Mouse (Mus musculus) small intestine, adult 2 months (tissue): ENCODE data around the gene Slc23a3. TPM values are rescaled to one million over a fixed set of nuclear protein-coding genes. Genes with fewer than 3 reads are reported as not detected.

Source experiments
- H3K27ac ChIP-seq: fragments of 200-500 bp; 2 replicates; pipeline ENCODE4 v1.5.1; 2012; ENCODE audit warnings: low read depth, low read length, control low read depth, inconsistent platforms; ENCODE audit not compliant: insufficient read depth
- H3K27me3 ChIP-seq: fragments of 200-500 bp; 2 replicates; pipeline ENCODE4 v1.6.1; 2012; ENCODE audit warnings: mild to moderate bottlenecking, moderate library complexity, low read length, inconsistent platforms; ENCODE audit not compliant: control insufficient read depth, insufficient read depth
- H3K36me3 ChIP-seq: fragments of 200-500 bp; 2 replicates; pipeline ENCODE4 v1.6.1; 2012; ENCODE audit warnings: mild to moderate bottlenecking, low read length, control low read depth, inconsistent platforms; ENCODE audit not compliant: control insufficient read depth, insufficient read depth
- H3K4me1 ChIP-seq: fragments of 200-500 bp; 2 replicates; pipeline ENCODE4 v1.6.1; 2012; ENCODE audit warnings: low read length, inconsistent platforms, mixed read lengths; ENCODE audit not compliant: control insufficient read depth, insufficient read depth, insufficient read length
- H3K4me3 ChIP-seq: fragments of 200-500 bp; 2 replicates; pipeline ENCODE4 v1.5.1; 2012; ENCODE audit warnings: low read depth, mild to moderate bottlenecking, control low read depth, inconsistent platforms, low read length, moderate library complexity
- CTCF ChIP-seq: fragments of 200-500 bp; IDR thresholded peaks from 2 replicates; pipeline ENCODE4 v1.5.1; 2012; ENCODE audit warnings: low read depth, mild to moderate bottlenecking, control low read depth, inconsistent platforms, low read length, moderate library complexity, mixed read lengths; ENCODE audit not compliant: insufficient replicate concordance, insufficient read length; ENCODE audit errors: extremely low read depth
- POLR2A ChIP-seq: fragments of 200-500 bp; IDR thresholded peaks from 2 replicates; pipeline ENCODE4 v1.6.1; 2012; ENCODE audit warnings: low read depth, mild to moderate bottlenecking, control low read depth, inconsistent platforms, low read length, moderate library complexity
- WGBS: fragments of 180-500 bp; shearing (Covaris S2); methylation state at CpG from one replicate; pipeline ENCODE4 v1.1.7; 2018; 5-methylcytosine and 5-hydroxymethylcytosine counted together
- polyA plus RNA-seq: library from polyadenylated mRNA; depleted of rRNA; stranded (reverse); fragments of >200 nt; gene quantifications from 2 replicates; pipeline ENCODE4 v1.2.3, GENCODE M21; 2012

The Slc23a3 gene
- polyA plus RNA-seq, 1 experiment: 1.2 TPM

DNA sequence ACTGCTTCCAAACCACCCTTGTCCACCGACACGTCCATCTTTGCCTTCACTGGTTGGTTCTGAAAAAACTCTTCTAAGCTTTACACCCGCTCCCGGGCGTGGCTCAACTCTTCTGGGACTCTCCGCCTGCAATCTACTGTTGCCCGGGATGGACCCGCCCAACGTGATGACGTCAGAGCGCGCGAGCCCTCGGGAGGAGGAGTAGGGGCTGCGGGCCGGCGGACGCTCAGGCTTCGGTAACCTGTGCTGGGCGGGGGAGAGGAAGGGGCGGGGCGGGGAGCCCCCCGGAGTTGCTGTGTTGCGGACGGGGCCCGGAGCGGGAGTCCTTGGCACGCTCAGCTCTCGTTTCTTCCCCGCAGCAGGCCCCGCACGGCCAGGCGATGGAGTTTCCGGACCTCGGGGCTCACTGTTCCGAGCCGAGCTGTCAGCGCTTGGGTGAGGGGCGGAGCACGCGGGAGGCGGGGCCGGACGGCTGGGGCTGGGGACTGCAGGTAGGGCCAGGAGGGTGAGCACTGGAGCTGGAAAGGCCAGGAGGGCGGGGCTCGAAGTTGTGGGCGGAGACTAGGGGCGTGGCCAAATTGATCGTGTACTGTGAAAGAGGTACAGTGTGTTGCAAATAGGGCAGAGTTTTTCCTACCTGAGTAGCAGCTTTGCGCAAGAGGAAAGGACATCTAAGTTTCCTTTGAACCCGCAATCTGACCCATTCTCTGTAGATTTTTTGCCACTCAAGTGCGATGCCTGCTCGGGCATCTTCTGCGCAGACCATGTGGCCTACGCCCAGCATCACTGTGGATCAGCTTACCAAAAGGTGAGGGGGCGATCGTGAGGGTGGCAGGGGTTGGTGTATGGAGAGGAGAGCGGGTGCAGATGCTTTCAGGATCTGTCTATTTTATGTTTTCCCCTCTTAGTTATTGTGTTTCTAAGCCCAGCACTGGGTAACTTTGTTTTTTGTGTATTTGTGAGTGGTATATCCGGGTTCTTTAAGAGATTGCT lies 35.1 kb upstream of the Slc23a3 start, which contains the start of gene Zfand2b:
Gene Zfand2b, plus strand, starts transcription at position 175 of the 993 bp plus-strand sequence.
- H3K27ac ChIP-seq: peak within 1 kb of the TSS; percentile 47
- H3K4me1 ChIP-seq: peaks cover 5% of the 10 kb centered on the region
- H3K4me3 ChIP-seq: peak within 1 kb of the TSS; percentile 75
- peaks cover 34% of the 10 kb centered on the region for H3K36me3 ChIP-seq
- no peaks in the 10 kb centered on the region for H3K27me3 ChIP-seq
- WGBS: 3% methylated on average over 59 of the region's 59 CpGs
- no peak for TF ChIP-seq CTCF
- peak; percentile 85 for TF ChIP-seq POLR2A

- H3K27me3 ChIP-seq: no peaks in the 10 kb centered on the region
- peak overlapping the region; percentile 75 for H3K4me3 ChIP-seq
- 3% methylated on average over 7 of the region's 7 CpGs for WGBS
- peak overlapping the region; percentile 47 for H3K27ac ChIP-seq
- peaks cover 5% of the 10 kb centered on the region for H3K4me1 ChIP-seq
- H3K36me3 ChIP-seq: peaks cover 27% of the 10 kb centered on the region
- TF ChIP-seq POLR2A (no peak), CTCF (no peak)
Measured at GRCm38 (mm10) chr1:75168093-75168471, 34.4 kb upstream of the Slc23a3 start.

DNA sequence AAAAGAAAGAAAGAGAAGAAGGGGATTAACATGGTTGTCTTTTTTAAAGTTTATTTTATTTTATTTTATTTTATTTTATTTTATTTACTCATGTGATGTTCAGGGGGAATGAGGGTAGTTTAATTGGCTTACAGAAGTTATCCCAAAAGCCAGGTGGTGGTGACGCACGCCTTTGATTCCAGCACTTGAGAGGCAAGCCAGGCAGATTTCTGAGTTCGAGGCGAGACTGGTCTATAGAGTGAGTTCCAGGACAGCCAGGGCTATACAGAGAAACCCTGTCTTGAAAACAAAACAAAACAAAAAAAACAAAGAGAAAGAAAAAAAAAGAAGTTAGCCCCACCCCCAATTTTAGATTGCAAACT lies 26.5 kb upstream of the Slc23a3 start:
- TF ChIP-seq CTCF: no peak
- TF ChIP-seq POLR2A: no peak
- Histone ChIP-seq H3K36me3 (no peaks in the 10 kb centered on the region), H3K27me3 (no peaks in the 10 kb centered on the region), H3K27ac (no peak overlapping the region), H3K4me3 (no peak overlapping the region), H3K4me1 (no peaks in the 10 kb centered on the region)
- WGBS: 90% methylated on average over 4 of the region's 4 CpGs

DNA sequence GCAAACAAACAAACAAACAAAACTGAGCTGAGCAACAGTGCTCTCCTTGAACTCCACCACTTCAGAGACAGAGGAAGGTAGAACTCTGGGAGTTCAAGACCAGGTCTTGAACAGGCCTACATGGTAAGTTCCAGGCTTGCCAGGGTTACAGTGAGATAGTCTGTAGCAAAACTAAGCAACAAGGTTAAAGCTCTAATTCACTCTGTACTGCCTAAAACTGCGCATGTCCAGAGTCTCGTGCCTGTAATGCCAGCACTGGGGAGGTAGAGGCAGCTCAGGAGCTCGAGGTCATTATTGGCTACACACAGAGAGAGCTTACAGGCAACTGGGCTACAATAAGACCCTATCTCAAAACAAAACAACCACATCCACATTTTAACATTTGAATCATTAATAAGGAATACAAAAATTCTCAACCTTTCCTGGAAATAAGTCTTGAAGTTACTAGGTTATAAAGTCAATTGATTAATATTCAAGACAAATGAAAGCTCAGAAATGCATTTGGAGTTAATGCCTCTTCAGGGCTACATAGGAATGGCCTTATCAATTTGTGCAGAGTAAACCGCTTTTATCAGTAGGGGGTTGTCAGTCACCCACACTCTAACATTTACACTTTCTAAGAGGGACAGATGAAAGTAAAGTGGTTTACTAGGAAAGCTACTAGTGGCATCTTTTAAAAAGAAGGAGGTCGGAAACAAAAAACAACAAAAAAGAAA lies 26.0 kb upstream of the Slc23a3 start:
- no peaks in the 10 kb centered on the region for H3K4me1 ChIP-seq
- no peak overlapping the region for H3K4me3 ChIP-seq
- no peak for TF ChIP-seq POLR2A
- no peak for TF ChIP-seq CTCF
- no peak overlapping the region for H3K27ac ChIP-seq
- H3K27me3 ChIP-seq: no peaks in the 10 kb centered on the region
- WGBS: 69% methylated on average over 5 of the region's 5 CpGs
- H3K36me3 ChIP-seq: no peaks in the 10 kb centered on the region

DNA sequence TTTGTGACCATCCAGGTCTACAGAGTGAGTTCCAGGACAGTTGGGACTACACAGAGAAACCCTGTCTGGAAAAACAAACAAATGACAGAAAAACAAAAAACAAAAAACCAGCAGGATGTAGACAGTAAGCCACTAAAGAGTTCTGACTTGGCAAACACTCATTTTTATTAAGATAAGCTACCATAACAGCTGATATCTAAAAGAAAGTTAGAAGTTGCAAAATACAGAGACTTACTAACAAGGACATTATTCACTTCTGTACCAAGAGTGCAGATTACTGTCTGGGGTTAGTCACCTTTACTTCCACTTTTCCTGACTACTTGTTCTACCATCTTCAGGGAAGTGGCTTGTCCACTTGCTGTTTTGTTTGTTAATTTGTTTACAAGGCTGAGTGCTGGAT lies 25.3 kb upstream of the Slc23a3 start:
- Histone ChIP-seq H3K4me1 (no peaks in the 10 kb centered on the region), H3K36me3 (no peaks in the 10 kb centered on the region), H3K4me3 (no peak overlapping the region), H3K27me3 (no peaks in the 10 kb centered on the region), H3K27ac (no peak overlapping the region)
- no peak for TF ChIP-seq CTCF
- TF ChIP-seq POLR2A: no peak

GRCm38 (mm10) chr1:75155837-75156236 lies 22.1 kb upstream of the Slc23a3 start:
- H3K27ac ChIP-seq: no peak overlapping the region
- H3K36me3 ChIP-seq: no peaks in the 10 kb centered on the region
- H3K27me3 ChIP-seq: no peaks in the 10 kb centered on the region
- no peak overlapping the region for H3K4me3 ChIP-seq
- H3K4me1 ChIP-seq: no peaks in the 10 kb centered on the region
- WGBS: 39% methylated on average over 3 of the region's 3 CpGs
- TF ChIP-seq POLR2A (no peak), CTCF (no peak)

- no peak overlapping the region for H3K27ac ChIP-seq
- TF ChIP-seq POLR2A (no peak), CTCF (no peak)
- H3K4me1 ChIP-seq: no peaks in the 10 kb centered on the region
- peaks cover 42% of the 10 kb centered on the region for H3K36me3 ChIP-seq
- no peak overlapping the region for H3K4me3 ChIP-seq
- WGBS: 84% methylated on average over 4 of the region's 4 CpGs
- no peaks in the 10 kb centered on the region for H3K27me3 ChIP-seq
Measured at GRCm38 (mm10) chr1:75148727-75149126, 15.0 kb upstream of the Slc23a3 start.
